Mouse (Mus musculus) forebrain, embryonic 15.5 days (tissue): ENCODE measurements around the gene Prps1l1. TPM values are rescaled to one million over a fixed set of nuclear protein-coding genes. Genes with fewer than 3 reads are reported as not detected.

Source experiments
- ATAC-seq: fragments of 200-750 bp; cut with Nextera tagmentation; replicated peaks from 2 replicates; pipeline ENCODE4 v1.8.0; 2017; ENCODE audit warnings: mild to moderate bottlenecking, moderate TSS enrichment, moderate library complexity
- H3K27ac ChIP-seq: fragments of 300-500 bp; sonication (generic); replicated peaks from 2 replicates; pipeline ENCODE4 v1.5.1; 2015; ENCODE audit warnings: mild to moderate bottlenecking, inconsistent platforms
- H3K27me3 ChIP-seq: fragments of 300-500 bp; sonication (generic); 2 replicates; pipeline ENCODE4 v1.6.1; 2015; ENCODE audit warnings: inconsistent platforms
- H3K36me3 ChIP-seq: fragments of 300-500 bp; sonication (generic); 2 replicates; pipeline ENCODE4 v1.6.1; 2015; ENCODE audit warnings: mild to moderate bottlenecking, inconsistent platforms
- H3K4me1 ChIP-seq: fragments of 300-500 bp; sonication (generic); 2 replicates; pipeline ENCODE4 v1.6.1; 2015; ENCODE audit warnings: inconsistent platforms
- H3K4me2 ChIP-seq: fragments of 300-500 bp; sonication (generic); replicated peaks from 2 replicates; pipeline ENCODE4 v1.6.1; 2015; ENCODE audit warnings: mild to moderate bottlenecking, inconsistent platforms
- H3K4me3 ChIP-seq: fragments of 300-500 bp; sonication (generic); 2 replicates; pipeline ENCODE4 v1.5.1; 2015; ENCODE audit warnings: mild to moderate bottlenecking, inconsistent platforms
- H3K9ac ChIP-seq: fragments of 300-500 bp; sonication (generic); replicated peaks from 2 replicates; pipeline ENCODE4 v1.6.1; 2015; ENCODE audit warnings: mild to moderate bottlenecking, inconsistent platforms
- H3K9me3 ChIP-seq: fragments of 300-500 bp; sonication (generic); 2 replicates; pipeline ENCODE4 v1.6.1; 2016; ENCODE audit warnings: inconsistent platforms
- WGBS: fragments of 180-500 bp; shearing (Covaris S2); methylation state at CpG from one replicate; pipeline ENCODE4 v1.1.7; 2015; ENCODE audit warnings: mixed read lengths; 5-methylcytosine and 5-hydroxymethylcytosine counted together
- polyA plus RNA-seq: library from polyadenylated mRNA; unstranded; fragments of >200 nt; fragmentation: Nextera tagmentation; extraction: Ambion mirVana; gene quantifications from 2 replicates; pipeline ENCODE4 v1.2.1, GENCODE M21; 2015

Prps1l1 gene
- polyA plus RNA-seq = not detected in 2 replicates

GRCm38 (mm10) chr12:34984461-34984860 lies at the start of gene Prps1l1:
Gene Prps1l1, plus strand, starts transcription at chr12:34984761.
- no peaks in the 10 kb centered on the region for H3K9me3 ChIP-seq
- no peak within 1 kb of the TSS for H3K27ac ChIP-seq
- H3K9ac ChIP-seq = no peak within 1 kb of the TSS
- ATAC-seq = no peak
- 90% methylated on average over 4 of the region's 4 CpGs for WGBS
- no peak within 1 kb of the TSS for H3K4me3 ChIP-seq
- no peaks in the 10 kb centered on the region for H3K27me3 ChIP-seq
- H3K4me1 ChIP-seq = 0 out of 2 replicates have a peak, but pooled peaks cover 8% of the 10 kb centered on the region
- no peak within 1 kb of the TSS for H3K4me2 ChIP-seq
- H3K36me3 ChIP-seq = no peaks in the 10 kb centered on the region

- Histone ChIP-seq H3K27me3 (no peaks in the 10 kb centered on the region), H3K4me3 (no peak overlapping the region), H3K36me3 (no peaks in the 10 kb centered on the region), H3K4me1 (no peaks in the 10 kb centered on the region), H3K9me3 (peaks cover 4% of the 10 kb centered on the region; the same call in 1 of the 2 replicates), H3K4me2 (no peak overlapping the region), H3K27ac (no peak overlapping the region), H3K9ac (no peak overlapping the region)
- no peak for ATAC-seq
- 97% methylated on average over 1 of the region's 1 CpGs for WGBS
Observed at GRCm38 (mm10) chr12:34937918-34938317, 46.6 kb upstream of the Prps1l1 start.

GRCm38 (mm10) chr12:34949066-34949706 lies 35.4 kb upstream of the Prps1l1 start:
- Histone ChIP-seq H3K27me3 (no peaks in the 10 kb centered on the region), H3K4me2 (no peak overlapping the region), H3K4me3 (no peak overlapping the region), H3K4me1 (no peaks in the 10 kb centered on the region), H3K9ac (no peak overlapping the region), H3K9me3 (no peaks in the 10 kb centered on the region), H3K27ac (no peak overlapping the region), H3K36me3 (no peaks in the 10 kb centered on the region)
- 90% methylated on average over 6 of the region's 6 CpGs for WGBS
- no peak for ATAC-seq

GRCm38 (mm10) chr12:34975991-34976390 lies 8.6 kb upstream of the Prps1l1 start:
- no peak overlapping the region for H3K4me3 ChIP-seq
- H3K27me3 ChIP-seq = no peaks in the 10 kb centered on the region
- WGBS = 96% methylated on average over 3 of the region's 3 CpGs
- H3K9me3 ChIP-seq = no peaks in the 10 kb centered on the region
- no peaks in the 10 kb centered on the region for H3K4me1 ChIP-seq
- no peaks in the 10 kb centered on the region for H3K36me3 ChIP-seq
- no peak overlapping the region for H3K27ac ChIP-seq
- no peak for ATAC-seq
- H3K4me2 ChIP-seq = no peak overlapping the region
- H3K9ac ChIP-seq = no peak overlapping the region

DNA sequence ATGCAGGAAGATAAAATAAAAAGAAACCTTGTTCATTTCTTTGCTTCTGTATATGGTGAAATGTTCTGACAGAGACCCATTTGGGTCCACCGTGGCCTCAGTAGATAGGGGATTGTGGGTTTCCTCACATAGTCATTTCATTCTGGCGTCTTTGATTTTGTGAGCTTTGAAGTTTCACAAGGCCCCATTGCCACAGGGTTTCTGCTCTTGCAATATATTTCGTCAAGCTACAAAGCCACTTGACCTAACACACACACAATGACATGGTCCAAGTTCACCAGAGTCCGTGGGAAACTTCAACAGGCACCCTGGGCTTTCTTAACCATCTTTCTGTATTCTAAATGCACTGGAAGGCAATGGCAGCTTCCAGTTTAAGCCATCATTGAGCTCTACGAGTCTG lies 1.3 kb downstream of the Prps1l1 start:
- H3K27ac ChIP-seq = no peak overlapping the region

DNA sequence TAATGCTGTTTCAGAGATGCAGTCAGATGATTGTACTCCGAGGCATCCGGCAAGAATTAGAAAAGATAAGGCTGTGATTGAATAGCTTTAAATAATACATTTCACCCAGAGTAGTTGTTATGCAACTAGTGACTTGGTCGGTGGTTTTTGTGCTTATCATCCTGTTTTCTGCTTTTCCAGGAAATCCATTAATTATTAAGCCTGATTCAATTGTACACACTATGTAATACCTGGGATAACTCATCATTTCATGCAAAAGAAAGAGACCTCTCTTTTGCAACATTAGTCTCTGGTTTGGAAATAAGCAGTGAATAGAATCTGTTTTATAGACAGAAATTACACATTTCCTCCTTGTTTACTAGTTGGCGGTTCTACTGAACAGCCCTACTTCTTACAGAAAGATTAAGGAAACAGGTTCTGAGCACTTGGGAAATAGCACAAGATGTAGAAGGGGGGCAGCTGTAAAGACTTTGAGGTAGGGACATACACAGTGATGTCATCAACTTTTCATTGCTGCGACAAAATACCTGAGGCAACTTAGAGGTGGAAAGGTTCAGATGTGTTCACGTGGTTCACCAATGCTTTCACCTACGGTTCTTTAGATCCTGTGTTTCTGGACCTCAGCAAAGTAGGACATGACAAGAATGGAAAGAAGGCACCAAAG lies 5.1 kb downstream of the Prps1l1 start:
- H3K36me3 ChIP-seq = no peaks in the 10 kb centered on the region
- no peaks in the 10 kb centered on the region for H3K4me1 ChIP-seq
- no peak overlapping the region for H3K4me3 ChIP-seq
- ATAC-seq = no peak
- H3K27ac ChIP-seq = no peak overlapping the region
- H3K27me3 ChIP-seq = no peaks in the 10 kb centered on the region
- 84% methylated on average over 7 of the region's 7 CpGs for WGBS
- no peaks in the 10 kb centered on the region for H3K9me3 ChIP-seq
- no peak overlapping the region for H3K4me2 ChIP-seq
- H3K9ac ChIP-seq = no peak overlapping the region

More for the DNA sequence above, 1.3 kb downstream of the Prps1l1 start:
- H3K36me3 ChIP-seq = no peaks in the 10 kb centered on the region
- H3K9me3 ChIP-seq = no peaks in the 10 kb centered on the region
- H3K27me3 ChIP-seq = no peaks in the 10 kb centered on the region
- ATAC-seq = no peak
- no peak overlapping the region for H3K9ac ChIP-seq
- no peak overlapping the region for H3K4me2 ChIP-seq
- H3K4me3 ChIP-seq = no peak overlapping the region
- 92% methylated on average over 5 of the region's 5 CpGs for WGBS
- H3K4me1 ChIP-seq = 0 out of 2 replicates have a peak, but pooled peaks cover 8% of the 10 kb centered on the region

DNA sequence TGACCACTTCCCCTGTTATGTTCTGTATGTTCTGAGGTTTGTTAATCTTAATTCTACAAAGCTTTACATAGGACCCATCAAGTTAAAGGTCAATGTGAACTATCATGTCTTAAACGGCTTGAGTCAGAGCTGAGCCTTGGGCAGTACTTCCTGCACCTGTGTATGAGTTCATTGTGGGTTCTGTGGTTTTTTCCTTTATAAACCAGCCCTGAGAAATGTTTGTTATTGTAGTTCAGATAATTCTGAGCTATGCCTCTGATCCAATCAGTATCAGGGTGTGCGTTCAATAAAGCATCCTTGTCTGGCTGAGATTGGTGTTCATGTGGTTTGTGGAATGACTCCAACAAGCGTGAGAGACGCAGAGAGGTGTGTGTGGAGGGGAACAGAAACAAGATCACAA lies 5.8 kb downstream of the Prps1l1 start:
- Histone ChIP-seq H3K36me3 (no peaks in the 10 kb centered on the region), H3K9me3 (no peaks in the 10 kb centered on the region), H3K27me3 (no peaks in the 10 kb centered on the region), H3K4me2 (no peak overlapping the region), H3K4me3 (no peak overlapping the region), H3K9ac (no peak overlapping the region), H3K27ac (no peak overlapping the region), H3K4me1 (no peaks in the 10 kb centered on the region)
- no peak for ATAC-seq
- 94% methylated on average over 4 of the region's 4 CpGs for WGBS

DNA sequence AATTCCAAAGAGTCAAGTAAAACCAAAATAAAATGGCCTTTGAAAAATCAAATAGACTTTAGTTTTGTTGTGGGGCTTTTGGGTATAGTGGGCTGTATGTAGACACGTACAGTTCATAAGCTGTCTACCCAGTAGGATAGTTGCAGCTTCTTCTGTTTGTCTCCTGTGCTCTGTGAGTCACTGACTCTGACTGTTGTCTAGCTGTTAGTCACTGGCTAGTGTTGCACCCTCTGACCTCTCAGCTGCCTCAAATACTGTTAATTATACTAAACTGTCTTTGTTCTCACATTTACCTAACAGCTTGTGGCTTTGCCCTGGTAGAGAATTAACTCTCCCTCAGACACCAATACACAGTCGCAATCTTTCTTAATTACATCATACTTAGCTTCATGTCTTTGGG lies 7.3 kb downstream of the Prps1l1 start:
- Histone ChIP-seq H3K4me2 (no peak overlapping the region), H3K4me1 (no peaks in the 10 kb centered on the region), H3K27ac (no peak overlapping the region), H3K36me3 (no peaks in the 10 kb centered on the region), H3K27me3 (no peaks in the 10 kb centered on the region), H3K9me3 (no peaks in the 10 kb centered on the region), H3K4me3 (no peak overlapping the region), H3K9ac (no peak overlapping the region)
- 77% methylated on average over 2 of the region's 2 CpGs for WGBS
- no peak for ATAC-seq

DNA sequence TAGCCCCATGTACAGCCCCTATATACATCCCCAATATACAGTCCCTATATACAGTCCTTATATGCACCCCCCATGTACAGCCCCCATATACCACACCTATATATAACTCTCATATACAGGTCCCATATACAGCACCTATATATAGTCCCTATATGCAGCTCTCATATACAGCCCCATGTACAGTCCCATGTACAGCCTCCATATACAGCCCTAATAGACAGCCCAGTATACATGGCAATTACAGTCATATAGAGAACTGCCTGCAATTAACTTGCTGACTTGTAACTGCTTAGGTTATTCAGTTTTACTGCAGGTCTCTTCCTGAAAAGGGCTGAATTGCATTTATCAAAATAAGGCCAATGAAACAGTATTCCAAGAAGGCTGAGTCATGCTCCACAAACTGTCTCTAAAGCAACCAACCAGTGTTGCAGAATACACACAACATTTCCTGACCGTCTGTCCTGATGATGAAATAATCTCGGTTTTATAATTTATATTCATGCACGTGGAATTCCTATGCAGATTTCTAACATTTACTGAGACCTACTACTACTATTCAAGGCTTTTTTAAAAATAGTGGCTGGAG lies 13.1 kb downstream of the Prps1l1 start:
- 93% methylated on average over 3 of the region's 3 CpGs for WGBS
- H3K27me3 ChIP-seq = no peaks in the 10 kb centered on the region
- no peak for ATAC-seq
- peaks cover 2% of the 10 kb centered on the region; the same call in 1 of the 2 replicates for H3K4me1 ChIP-seq
- H3K36me3 ChIP-seq = no peaks in the 10 kb centered on the region
- no peak overlapping the region for H3K27ac ChIP-seq
- H3K9me3 ChIP-seq = no peaks in the 10 kb centered on the region
- H3K4me3 ChIP-seq = no peak overlapping the region
- H3K4me2 ChIP-seq = no peak overlapping the region
- H3K9ac ChIP-seq = no peak overlapping the region

DNA sequence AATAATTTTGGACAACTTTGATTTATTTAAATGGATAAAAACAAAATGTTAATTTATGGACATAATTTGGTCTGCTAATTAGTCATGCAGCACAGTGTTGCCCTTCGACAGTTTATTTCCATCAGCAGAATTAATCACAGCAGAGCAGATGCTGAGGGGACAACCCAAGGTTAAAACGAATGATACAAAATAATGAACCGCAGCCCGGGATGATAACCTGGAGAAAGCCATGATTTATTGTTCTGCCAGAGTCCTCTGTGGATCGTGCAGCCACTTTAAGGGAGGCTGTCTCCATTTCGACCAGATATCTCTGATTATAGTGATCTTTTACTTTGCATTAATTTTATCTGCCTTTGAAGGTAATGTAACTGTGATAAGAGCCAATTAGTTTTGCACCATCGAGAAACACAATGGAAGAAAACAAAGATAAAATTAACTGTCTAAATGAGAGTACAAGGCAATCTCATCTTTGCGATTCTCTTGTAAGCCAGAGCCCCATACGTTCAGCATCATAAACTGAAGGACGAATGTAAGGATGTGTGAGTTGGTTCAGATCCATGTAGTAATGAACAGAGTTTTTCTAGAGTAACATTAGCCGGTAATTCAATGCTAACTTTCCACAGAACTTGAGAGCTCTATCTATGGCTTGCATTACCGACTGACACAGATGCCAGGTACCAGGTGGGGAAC lies 14.4 kb downstream of the Prps1l1 start:
- no peaks in the 10 kb centered on the region for H3K9me3 ChIP-seq
- H3K4me2 ChIP-seq = no peak overlapping the region
- no peak overlapping the region for H3K27ac ChIP-seq
- peaks cover 2% of the 10 kb centered on the region; the same call in 1 of the 2 replicates for H3K4me1 ChIP-seq
- no peak for ATAC-seq
- no peaks in the 10 kb centered on the region for H3K36me3 ChIP-seq
- H3K4me3 ChIP-seq = no peak overlapping the region
- no peak overlapping the region for H3K9ac ChIP-seq
- no peaks in the 10 kb centered on the region for H3K27me3 ChIP-seq
- WGBS = 72% methylated on average over 12 of the region's 12 CpGs

DNA sequence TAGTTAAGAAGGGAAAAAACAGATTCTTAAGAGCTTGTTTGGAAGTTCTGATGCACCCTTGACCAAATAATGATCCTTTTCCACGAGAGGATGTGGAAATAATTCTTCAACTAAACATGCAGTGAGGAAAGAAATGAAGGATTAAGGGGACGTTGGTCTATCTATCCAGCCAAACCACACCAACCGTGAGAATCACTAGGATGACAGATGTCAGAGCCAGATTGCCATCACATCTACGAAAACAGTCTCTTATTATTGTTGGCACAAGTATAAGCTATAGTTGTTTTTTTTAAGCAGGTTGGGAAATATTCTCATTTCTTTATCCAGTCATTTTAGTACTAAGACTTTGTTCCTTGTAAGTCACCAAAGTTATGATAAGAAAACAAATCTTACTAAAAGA lies 15.8 kb downstream of the Prps1l1 start:
- Histone ChIP-seq H3K9ac (no peak overlapping the region), H3K4me3 (no peak overlapping the region), H3K4me1 (peaks cover 2% of the 10 kb centered on the region; the same call in 1 of the 2 replicates), H3K27ac (no peak overlapping the region), H3K9me3 (no peaks in the 10 kb centered on the region), H3K27me3 (no peaks in the 10 kb centered on the region), H3K36me3 (no peaks in the 10 kb centered on the region), H3K4me2 (no peak overlapping the region)
- no peak for ATAC-seq
- 55% methylated on average over 4 of the region's 4 CpGs for WGBS

DNA sequence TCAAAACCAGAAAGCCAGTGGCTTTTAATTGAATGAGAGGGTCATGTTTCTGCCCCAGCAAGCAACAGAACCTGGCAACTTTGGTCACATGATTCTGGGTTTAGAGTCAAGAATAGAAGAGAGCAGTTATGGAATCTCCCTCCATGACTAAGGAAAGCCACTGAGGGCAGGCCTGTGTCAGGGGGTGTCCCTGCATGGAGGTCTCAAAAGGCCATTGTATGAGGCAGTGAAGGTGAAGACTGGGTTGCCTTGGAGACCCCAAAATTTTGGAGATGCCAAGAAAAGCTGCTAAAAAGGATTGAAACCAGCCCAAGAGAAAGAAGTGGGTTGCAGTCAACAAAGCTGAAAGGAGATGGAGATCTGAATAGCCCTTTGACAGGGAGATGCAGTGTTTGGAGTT lies 21.2 kb downstream of the Prps1l1 start:
- no peak for ATAC-seq
- Histone ChIP-seq H3K36me3 (no peaks in the 10 kb centered on the region), H3K27ac (no peak overlapping the region)

More for the DNA sequence above, 21.2 kb downstream of the Prps1l1 start:
- H3K4me3 ChIP-seq = no peak overlapping the region
- H3K4me1 ChIP-seq = peaks cover 17% of the 10 kb centered on the region
- H3K9ac ChIP-seq = no peak overlapping the region
- H3K27me3 ChIP-seq = no peaks in the 10 kb centered on the region
- no peak overlapping the region for H3K4me2 ChIP-seq
- no peaks in the 10 kb centered on the region for H3K9me3 ChIP-seq
